21 mouse cellular contexts compared by ENCODE assay signal in the genomic region with DNA sequence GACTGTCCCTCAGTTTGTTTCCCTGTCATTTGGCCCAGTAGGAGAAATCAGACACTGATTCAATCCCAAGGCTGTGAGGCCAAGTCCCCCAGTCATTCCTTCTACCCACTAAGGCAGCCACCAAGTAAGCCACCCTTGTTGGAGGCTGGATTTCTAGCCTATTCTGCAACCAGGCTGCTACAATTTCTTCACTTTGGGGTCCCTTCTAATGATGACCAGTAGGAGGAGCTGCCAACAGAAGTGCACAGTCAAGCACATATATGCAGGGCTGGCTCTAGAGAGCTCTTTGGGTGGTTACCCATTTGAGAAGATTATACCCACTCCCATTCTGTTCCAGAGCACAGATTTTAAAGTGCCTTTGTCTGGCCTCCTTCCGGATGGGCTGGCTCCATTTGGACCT. TPM values are rescaled to one million over a fixed set of nuclear protein-coding genes. Genes with fewer than 3 reads are reported as not detected.
DNase-seq lines count a peak whose midpoint lies in the region; ATAC-seq and TF ChIP-seq lines count a peak whose summit lies in the region.
"Had no signal": no experiment of that assay in that cellular context is flagged by ENCODE, and none has a peak within 500 bp of the region (broad histone marks: within the 10 kb centered on the region; RNA-seq: fewer than 3 reads in every experiment).

No protein-coding gene starts in this region.

- peak; percentile 44 for TF ChIP-seq CTCF in hindbrain, postnatal 0 days (IDR thresholded peaks at IDR 0.05; ENCODE audit: low read depth)

- H3K9ac ChIP-seq in hindbrain, postnatal 0 days (replicated peaks; ENCODE audit: low read length): no peak overlapping the region
- H3K9ac ChIP-seq in hindbrain, embryonic 12.5 days: no peak overlapping the region
- H3K9ac ChIP-seq: embryonic facial prominence, embryonic 15.5 days; forebrain, embryonic 12.5 days; lung, embryonic 15.5 days had no signal

- H3K9me3 ChIP-seq in hindbrain, postnatal 0 days (ENCODE audit: low read length): no peaks in the 10 kb centered on the region
- no peaks in the 10 kb centered on the region for H3K9me3 ChIP-seq in hindbrain, embryonic 12.5 days (replicated peaks)
- H3K9me3 ChIP-seq: embryonic facial prominence, embryonic 15.5 days; forebrain, embryonic 12.5 days; hindbrain, embryonic 10.5 days; limb, embryonic 10.5 days; lung, embryonic 15.5 days; midbrain, embryonic 10.5 days had no signal

- no peak overlapping the region for H3K4me3 ChIP-seq in hindbrain, postnatal 0 days (ENCODE audit: low read length)
- H3K4me3 ChIP-seq in hindbrain, embryonic 12.5 days: no peak overlapping the region
- H3K4me3 ChIP-seq: embryonic facial prominence, embryonic 15.5 days; forebrain, embryonic 12.5 days; hindbrain, embryonic 10.5 days; limb, embryonic 10.5 days; lung, embryonic 15.5 days; midbrain, embryonic 10.5 days; myocyte had no signal

- H3K4me1 ChIP-seq in hindbrain, postnatal 0 days (ENCODE audit: insufficient read depth, low read length): no peaks in the 10 kb centered on the region
- H3K4me1 ChIP-seq in hindbrain, embryonic 12.5 days: no peaks in the 10 kb centered on the region
- H3K4me1 ChIP-seq: embryonic facial prominence, embryonic 15.5 days; forebrain, embryonic 12.5 days; hindbrain, embryonic 10.5 days; limb, embryonic 10.5 days; lung, embryonic 15.5 days; midbrain, embryonic 10.5 days had no signal

- no peak overlapping the region for H3K4me2 ChIP-seq in hindbrain, postnatal 0 days (ENCODE audit: low read depth, low read length)
- no peak overlapping the region for H3K4me2 ChIP-seq in hindbrain, embryonic 12.5 days (replicated peaks)
- H3K4me2 ChIP-seq: embryonic facial prominence, embryonic 15.5 days; forebrain, embryonic 12.5 days; heart, embryonic 11.5 days; lung, embryonic 15.5 days had no signal

- WGBS in hindbrain, postnatal 0 days: 85% methylated on average over 1 of the region's 1 CpGs
- 83% methylated on average over 1 of the region's 1 CpGs for WGBS in hindbrain, embryonic 12.5 days

- H3K27ac ChIP-seq in hindbrain, postnatal 0 days: no peak overlapping the region
- H3K27ac ChIP-seq in hindbrain, embryonic 12.5 days: no peak overlapping the region
- H3K27ac ChIP-seq: embryonic facial prominence, embryonic 15.5 days; forebrain, embryonic 12.5 days; hindbrain, embryonic 10.5 days; limb, embryonic 10.5 days; lung, embryonic 15.5 days; midbrain, embryonic 10.5 days had no signal

- DNase-seq in hindbrain, postnatal 0 days (ENCODE audit: low spot score): no peak
- DNase-seq in lung, postnatal 36 days: peak; percentile 17
- no peak for DNase-seq in lung, postnatal 14 days
- DNase-seq in ZHBTc4 (ENCODE audit: low read depth, low spot score): peak; percentile 77
- DNase-seq in retina, postnatal 1 day: peak; percentile 18
- DNase-seq in left cerebral cortex, adult 8-10 months (ENCODE audit: low spot score in 2 of 2): no peak
- DNase-seq in urinary bladder, postnatal 4 days (ENCODE audit: low spot score in 2 of 2): no peak
- DNase-seq: layer of hippocampus, adult 9-11 months had no signal

- H3K27me3 ChIP-seq in hindbrain, postnatal 0 days (ENCODE audit: insufficient read depth, low read length): no peaks in the 10 kb centered on the region
- H3K27me3 ChIP-seq in hindbrain, embryonic 12.5 days: no peaks in the 10 kb centered on the region
- H3K27me3 ChIP-seq: embryonic facial prominence, embryonic 15.5 days; forebrain, embryonic 12.5 days; lung, embryonic 15.5 days had no signal

- no peak for ATAC-seq in hindbrain, postnatal 0 days
- no peak for ATAC-seq in hindbrain, embryonic 12.5 days (ENCODE audit: low FRiP score)
- ATAC-seq: CD4-positive, CD25-positive, alpha-beta regulatory T cell, adult 4 months had no signal

- no peaks in the 10 kb centered on the region for H3K36me3 ChIP-seq in hindbrain, postnatal 0 days (ENCODE audit: insufficient read depth, low read length)
- H3K36me3 ChIP-seq in hindbrain, embryonic 12.5 days: no peaks in the 10 kb centered on the region
- H3K36me3 ChIP-seq: embryonic facial prominence, embryonic 15.5 days; forebrain, embryonic 12.5 days; hindbrain, embryonic 10.5 days; limb, embryonic 10.5 days; lung, embryonic 15.5 days; midbrain, embryonic 10.5 days had no signal

RNA-seq across cellular contexts. Expression of gene Pim3, which starts 41.1 kb away (rescaled TPM):
- total RNA-seq in hindbrain, postnatal 0 days (2014; rRNA removed): 98.0 and 104 TPM in 2 replicates
- polyA plus RNA-seq in hindbrain, postnatal 0 days (2015; fragmentation: Nextera tagmentation; extraction: Ambion mirVana): 69.8 TPM in 2 replicates
- 45.3 and 48.0 TPM in 2 replicates for polyA plus RNA-seq in hindbrain, embryonic 12.5 days (2016; fragmentation: Nextera tagmentation; extraction: Ambion mirVana)
- 10 to 100 TPM; 36.8 to 55.1 (median 43.8) TPM for total RNA-seq in left cerebral cortex, adult 8-10 months (2022)

RNA-seq across cellular contexts. Expression of gene Ttll8, which starts 51.1 kb away (rescaled TPM):
- 0.11 and 0.16 TPM in 2 replicates for total RNA-seq in hindbrain, postnatal 0 days (2014; rRNA removed)
- polyA plus RNA-seq in hindbrain, postnatal 0 days (2015; fragmentation: Nextera tagmentation; extraction: Ambion mirVana): 0.14 and 0.45 TPM in 2 replicates
- not detected in 2 replicates for polyA plus RNA-seq in hindbrain, embryonic 12.5 days (2016; fragmentation: Nextera tagmentation; extraction: Ambion mirVana)
- 1 to 10 TPM; 1.5 to 1.8 (median 1.8) TPM for total RNA-seq in left cerebral cortex, adult 8-10 months (2022)
- total RNA-seq: gastrocnemius, adult 18-20 months had no signal
- polyA plus RNA-seq: CD4-positive, CD25-positive, alpha-beta regulatory T cell, adult 4 months; heart, embryonic 11.5 days; kidney, embryonic 14.5 days; limb, embryonic 10.5 days; lung, embryonic 15.5 days; midbrain, embryonic 10.5 days; myocyte; stomach, embryonic 14.5 days had no signal

Comparison
In these comparisons a context has a peak if more than half of its experiments do, and no peak if none do; other contexts are left out.
1. DNase-seq: peak in lung, postnatal 36 days (single experiment), ZHBTc4 (single experiment) and retina, postnatal 1 day (single experiment); none in hindbrain, postnatal 0 days (single experiment), lung, postnatal 14 days (single experiment), left cerebral cortex, adult 8-10 months (0 of 2) and urinary bladder, postnatal 4 days (0 of 2).